Comparison of ENCODE assay signal across 8 mouse cellular contexts in genomic region chr5:122501101-122502076, GRCm38 (mm10). TPM values are rescaled to one million over a fixed set of nuclear protein-coding genes. Genes with fewer than 3 reads are reported as not detected.
DNase-seq lines count a peak whose midpoint lies in the region; ATAC-seq and TF ChIP-seq lines count a peak whose summit lies in the region.

No protein-coding gene starts in this region.

- H3K36me3 ChIP-seq in kidney, adult 2 months (ENCODE audit: control insufficient read depth, insufficient read depth, low read length), result peaks cover 3% of the 10 kb centered on the region; the same call in 1 of the 2 replicates
- H3K36me3 ChIP-seq in liver, embryonic 12.5 days, result peaks cover 33% of the 10 kb centered on the region
- H3K36me3 ChIP-seq in myocyte (ENCODE audit: control insufficient read depth, insufficient read depth), result peaks cover 13% of the 10 kb centered on the region
- 0 out of 2 replicates have a peak, but pooled peaks cover 3% of the 10 kb centered on the region for H3K36me3 ChIP-seq in stomach, postnatal 0 days (ENCODE audit: control insufficient read depth, insufficient read depth, low read length)

- peak overlapping the region; percentile 98 for H3ac ChIP-seq in myocyte (ENCODE audit: control insufficient read depth, insufficient read length)

- H3K27me3 ChIP-seq in kidney, adult 2 months (replicated peaks; ENCODE audit: control insufficient read depth, insufficient read depth, low read length), result no peaks in the 10 kb centered on the region
- peaks cover 29% of the 10 kb centered on the region for H3K27me3 ChIP-seq in liver, embryonic 12.5 days (replicated peaks)
- no peaks in the 10 kb centered on the region for H3K27me3 ChIP-seq in myocyte (ENCODE audit: control insufficient read depth, insufficient read depth, insufficient read length)
- H3K27me3 ChIP-seq in stomach, postnatal 0 days (ENCODE audit: control insufficient read depth, insufficient read depth, low read length), result no peaks in the 10 kb centered on the region

- no peak for TF ChIP-seq POLR2A in kidney, adult 2 months (IDR thresholded peaks at IDR 0.05; ENCODE audit: low read depth, low read length)
- TF ChIP-seq POLR2A in myocyte (IDR thresholded peaks at IDR 0.05; ENCODE audit: insufficient read length, low read depth), result peak; percentile 40

- ATAC-seq in liver, embryonic 12.5 days, result peak; percentile 51
- ATAC-seq in stomach, postnatal 0 days (ENCODE audit: low FRiP score, low TSS enrichment), result peak; percentile 45

- peak overlapping the region; percentile 98 for H3K4me2 ChIP-seq in liver, embryonic 12.5 days
- peak overlapping the region; percentile 90 for H3K4me2 ChIP-seq in myocyte (ENCODE audit: low read depth)
- peak overlapping the region; percentile 68 for H3K4me2 ChIP-seq in stomach, postnatal 0 days (replicated peaks; ENCODE audit: low read depth)

- peak overlapping the region; percentile 100 for H3K9ac ChIP-seq in liver, embryonic 12.5 days
- H3K9ac ChIP-seq in stomach, postnatal 0 days (ENCODE audit: low read length), result peak overlapping the region; percentile 99

- peak; percentile 64 for DNase-seq in 3T3-L1 (ENCODE audit: low read depth, low spot score)
- DNase-seq in T-cell, adult 2 months (ENCODE audit: low spot score), result peak; percentile 44
- DNase-seq in embryo, embryonic 10.5 days (ENCODE audit: low spot score), result peak; percentile 73
- peak; percentile 68 to 75 for DNase-seq in heart, adult 18-20 months
- DNase-seq in kidney, adult 2 months, result peak; percentile 61
- DNase-seq in stomach, postnatal 0 days (ENCODE audit: low spot score), result peak; percentile 60

- H3K4me3 ChIP-seq in kidney, adult 2 months (ENCODE audit: insufficient read depth, low read depth, low read length), result peak overlapping the region; percentile 86
- peak overlapping the region; percentile 96 for H3K4me3 ChIP-seq in liver, embryonic 12.5 days
- peak overlapping the region; percentile 83 for H3K4me3 ChIP-seq in myocyte
- peak overlapping the region; percentile 98 for H3K4me3 ChIP-seq in stomach, postnatal 0 days (ENCODE audit: low read depth, low read length)

- TF ChIP-seq EP300 in stomach, postnatal 0 days (optimal IDR thresholded peaks at IDR 0.05), result no peak

- peaks cover 2% of the 10 kb centered on the region for H3K9me3 ChIP-seq in liver, embryonic 12.5 days (replicated peaks)
- no peaks in the 10 kb centered on the region for H3K9me3 ChIP-seq in stomach, postnatal 0 days (ENCODE audit: control insufficient read depth, low read length)

- H3K4me1 ChIP-seq in kidney, adult 2 months (ENCODE audit: control insufficient read depth, insufficient read depth, low read length), result peaks cover 21% of the 10 kb centered on the region
- H3K4me1 ChIP-seq in liver, embryonic 12.5 days, result peaks cover 35% of the 10 kb centered on the region
- H3K4me1 ChIP-seq in stomach, postnatal 0 days (replicated peaks; ENCODE audit: control insufficient read depth, insufficient read depth), result peaks cover 3% of the 10 kb centered on the region; the same call in 1 of the 2 replicates

- TF ChIP-seq CTCF in kidney, adult 2 months (conservative IDR thresholded peaks at IDR 0.05; ENCODE audit: insufficient read depth, insufficient read length, low read depth, low read length), result no peak
- peak; percentile 30; the same call in 1 of the 2 replicates for TF ChIP-seq CTCF in stomach, postnatal 0 days (IDR thresholded peaks at IDR 0.05; ENCODE audit: low read depth)

- 1% methylated on average over 112 of the region's 113 CpGs for WGBS in kidney, adult 2 months
- WGBS in liver, embryonic 12.5 days (ENCODE audit: insufficient replicate concordance), result 2% methylated on average over 109 of the region's 113 CpGs
- WGBS in stomach, postnatal 0 days, result under 1% methylated on average over 46 of the region's 113 CpGs

- peak overlapping the region; percentile 96 for H3K27ac ChIP-seq in kidney, adult 2 months (ENCODE audit: insufficient read depth, low read depth, low read length)
- peak overlapping the region; percentile 97 for H3K27ac ChIP-seq in liver, embryonic 12.5 days
- peak overlapping the region; percentile 100 for H3K27ac ChIP-seq in stomach, postnatal 0 days (replicated peaks)

- peaks cover 49% of the 10 kb centered on the region for H3K79me2 ChIP-seq in myocyte (ENCODE audit: control insufficient read depth, insufficient read depth)

TF ChIP-seq in myocyte, 11 proteins besides CTCF, POLR2A, EP300 and RAD21:
- no peak for TF ChIP-seq REST (IDR thresholded peaks at IDR 0.05; ENCODE audit: insufficient read depth, insufficient read length)
- peak in 1 of 3 experiments; percentile 8 for TF ChIP-seq MYOD1 (IDR thresholded peaks at IDR 0.05; ENCODE audit: control insufficient read depth in 1 of 3, insufficient read length in 2 of 3, low read depth in 2 of 3)
- peak in 1 of 3 experiments; percentile 41 for TF ChIP-seq MYOG (IDR thresholded peaks at IDR 0.05; ENCODE audit: control insufficient read depth in 1 of 3, insufficient read depth in 1 of 3, insufficient read length in 2 of 3, low read depth in 2 of 3)
TF ChIP-seq in myocyte: peak in this region for 2.

RNA-seq across cellular contexts. Expression of gene Atp2a2, which starts 0.6 kb away (rescaled TPM):
- over 10,000 TPM; 12,284 to 12,648 TPM for total RNA-seq in heart, adult 18-20 months (2021)
- polyA plus RNA-seq in kidney, adult 2 months (2012; rRNA removed), result 94.2 and 96.2 TPM in 2 replicates
- polyA plus RNA-seq in liver, embryonic 12.5 days (2016; fragmentation: Nextera tagmentation; extraction: Ambion mirVana), result 44.2 and 45.7 TPM in 2 replicates
- polyA plus RNA-seq in myocyte (2012; fragmentation: generic; extraction: Trizol), result 295 TPM
- polyA plus RNA-seq in stomach, postnatal 0 days (2015; fragmentation: Nextera tagmentation; extraction: Ambion mirVana), result 24.0 and 27.0 TPM in 2 replicates

Comparison
In these comparisons a context has a peak if more than half of its experiments do, and no peak if none do; other contexts are left out.
1. Peak in every context shown above with its lines: DNase-seq, ATAC-seq, H3K4me3 ChIP-seq and H3K27ac ChIP-seq.